Mouse (Mus musculus) gastrocnemius, adult 18-20 months (tissue): ENCODE data around the gene Gaa. TPM values are rescaled to one million over a fixed set of nuclear protein-coding genes. Genes with fewer than 3 reads are reported as not detected.
A peak's percentile ranks its signal among the peaks of the same experiment; 100 is the strongest.
"Not testable (repeated sequence)": the region's sequence is repeated elsewhere in the genome, so short reads cannot be mapped to it uniquely, and the experiment has no call there.

Experiments
- DNase-seq: peaks from one replicate; pipeline ENCODE4 v3.0.0; 2021; ENCODE audit warnings: low spot score
- total RNA-seq, 2 experiments: library from RNA; stranded (reverse); gene quantifications; 2 replicates each; pipeline ENCODE4 v1.2.3; 2021

Gaa gene
- total RNA-seq, 2 experiments from 2014 or later, result 174 to 191 TPM

GRCm38 (mm10) chr11:119250998-119251397, 16.7 kb upstream of the Gaa start:
- DNase-seq, result no peak

DNA sequence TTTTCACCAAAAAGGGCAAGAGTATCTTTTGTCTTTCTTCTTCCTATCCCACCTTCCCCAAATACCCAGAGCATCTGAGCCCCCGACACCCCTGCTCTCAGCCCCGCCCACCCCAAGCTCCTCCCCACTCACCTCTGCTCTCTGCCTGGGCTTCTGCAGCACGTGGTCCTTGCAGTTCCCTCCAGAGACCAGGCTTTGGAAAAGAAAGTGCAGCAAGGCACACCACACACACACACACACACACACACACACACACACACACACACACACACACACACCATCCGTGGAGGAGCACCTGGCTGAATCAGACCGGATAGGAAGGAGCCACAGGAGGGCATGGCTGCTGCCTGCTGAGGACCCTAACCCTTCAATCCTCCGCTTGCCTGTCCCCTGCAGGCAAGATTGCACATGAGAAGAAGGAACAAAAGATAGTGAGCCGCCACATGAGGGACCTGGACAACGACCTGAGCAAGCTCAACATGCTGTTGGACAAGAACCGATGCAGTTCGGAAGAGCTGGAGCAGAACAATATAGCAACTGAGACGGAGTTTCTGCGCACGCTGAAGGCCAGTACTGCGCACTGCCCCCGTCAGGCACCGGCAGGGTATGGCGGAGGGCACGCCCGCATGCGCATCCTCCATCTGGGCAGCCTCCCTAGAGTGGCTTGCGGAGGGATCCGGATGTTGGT, 14.7 kb upstream of the Gaa start:
- no peak for DNase-seq

DNA sequence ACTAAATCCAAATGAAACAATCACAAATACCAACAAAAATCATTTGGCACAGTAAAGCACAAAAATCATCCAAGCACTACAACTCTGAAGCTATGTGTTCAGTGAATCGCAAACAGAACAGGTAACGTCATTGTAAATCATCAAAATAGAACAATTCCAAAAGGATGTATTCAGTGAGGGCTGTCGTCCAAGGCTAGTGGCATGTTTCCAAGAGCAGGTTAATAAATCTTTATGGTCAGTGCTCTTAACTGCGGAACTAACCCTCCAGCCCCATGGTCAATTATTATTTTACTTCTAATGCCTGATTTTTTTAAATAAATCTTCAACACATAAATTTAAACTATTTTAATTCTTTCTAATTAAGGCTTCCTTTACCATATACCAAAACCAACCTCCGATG, 11.1 kb upstream of the Gaa start:
- DNase-seq, result not testable (repeated sequence)

- DNase-seq, result no peak
Observed at GRCm38 (mm10) chr11:119258216-119258571, 9.5 kb upstream of the Gaa start.

DNA sequence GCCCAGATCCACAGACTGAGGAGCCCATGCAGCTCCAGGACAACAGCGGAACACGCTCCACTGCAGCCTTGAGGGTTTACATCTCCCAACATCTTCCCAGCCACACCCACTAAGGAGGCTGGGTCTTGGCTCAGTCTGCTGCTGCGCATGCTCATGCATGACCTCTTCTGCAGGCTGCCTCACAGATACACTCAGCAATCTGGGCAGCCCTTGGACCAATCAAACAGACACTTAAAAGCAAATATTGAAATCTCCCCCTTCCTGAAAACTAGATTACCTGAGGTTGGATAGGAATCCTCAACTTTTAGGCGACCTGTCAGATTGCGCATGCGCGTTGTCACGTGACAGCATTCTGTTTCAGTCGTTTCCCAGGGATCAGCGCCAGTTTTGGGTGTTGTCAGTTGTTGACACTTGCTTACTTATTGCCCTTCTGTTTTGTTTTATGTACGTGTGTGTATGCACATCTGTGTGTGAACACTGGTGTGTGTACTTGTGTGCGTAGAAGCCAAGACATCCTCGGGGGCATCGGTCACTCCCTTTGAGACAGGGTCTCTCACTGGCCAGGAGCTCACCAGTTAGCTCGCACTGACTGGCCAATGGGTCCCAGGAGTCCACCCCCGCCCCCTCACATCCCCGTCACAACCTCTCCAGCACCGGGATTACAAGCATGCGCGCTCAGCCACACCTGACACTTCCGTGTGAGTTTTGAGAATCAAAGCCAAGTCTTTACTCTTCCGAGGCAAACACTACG, 8.9 kb upstream of the Gaa start:
- peak; percentile 62 for DNase-seq

DNA sequence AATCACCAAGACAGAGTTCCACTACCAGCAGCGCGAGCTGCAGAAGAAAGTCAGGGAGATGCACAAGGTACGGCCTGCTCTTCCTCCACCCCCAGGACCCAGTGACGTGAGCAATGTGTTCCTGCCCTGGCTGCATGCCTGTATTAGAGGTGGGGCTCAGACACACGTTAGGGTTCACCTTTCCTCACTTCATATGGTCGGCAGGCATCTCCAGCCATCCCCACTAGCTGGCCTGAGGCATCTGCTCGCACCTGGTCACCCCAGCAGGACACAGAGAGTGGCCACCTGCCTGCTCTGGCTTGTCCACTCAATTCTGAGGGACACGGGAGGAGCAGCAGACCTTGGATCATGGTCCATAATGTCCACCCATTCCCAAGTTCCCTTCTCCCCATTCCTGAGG, 7.7 kb upstream of the Gaa start:
- DNase-seq, result no peak

DNA sequence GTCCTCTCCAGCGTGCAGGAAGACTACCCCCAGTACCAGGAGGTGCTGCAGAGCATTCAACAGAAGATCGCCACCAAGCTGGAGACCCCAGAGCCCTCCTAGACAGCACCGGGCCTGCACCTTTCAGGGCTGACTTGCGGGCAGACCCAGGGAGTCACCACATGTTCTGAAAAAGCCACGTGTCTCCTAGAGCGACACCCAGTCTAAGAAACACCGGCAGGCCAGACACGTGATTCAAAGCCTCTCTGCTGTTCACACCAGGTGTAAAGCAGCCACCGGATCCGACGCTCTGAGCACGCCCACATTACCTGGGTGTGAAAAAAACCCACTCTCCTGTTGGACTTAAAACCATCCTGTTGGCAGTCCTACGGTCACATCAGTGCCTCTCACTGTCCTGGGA, 3.3 kb upstream of the Gaa start:
- no peak for DNase-seq

DNA sequence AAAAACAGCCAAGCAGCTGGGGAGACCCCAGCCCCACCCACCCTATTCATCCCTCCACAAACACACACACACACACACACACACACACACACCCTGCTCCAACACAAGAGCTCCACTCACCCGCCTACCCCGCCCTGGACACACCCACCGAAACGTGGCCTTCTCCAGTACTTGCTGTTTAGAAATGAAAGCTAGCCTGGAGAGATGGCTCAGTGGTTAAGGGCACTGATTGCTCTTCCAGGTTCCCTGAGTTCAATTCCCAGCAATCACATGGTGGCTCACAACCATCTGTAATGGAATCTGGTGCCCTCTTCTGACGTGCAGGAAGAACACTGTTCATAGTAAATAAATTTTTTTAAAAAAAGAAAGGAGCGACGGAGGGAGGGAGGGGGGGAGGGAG, 1.9 kb upstream of the Gaa start:
- no peak for DNase-seq

DNA sequence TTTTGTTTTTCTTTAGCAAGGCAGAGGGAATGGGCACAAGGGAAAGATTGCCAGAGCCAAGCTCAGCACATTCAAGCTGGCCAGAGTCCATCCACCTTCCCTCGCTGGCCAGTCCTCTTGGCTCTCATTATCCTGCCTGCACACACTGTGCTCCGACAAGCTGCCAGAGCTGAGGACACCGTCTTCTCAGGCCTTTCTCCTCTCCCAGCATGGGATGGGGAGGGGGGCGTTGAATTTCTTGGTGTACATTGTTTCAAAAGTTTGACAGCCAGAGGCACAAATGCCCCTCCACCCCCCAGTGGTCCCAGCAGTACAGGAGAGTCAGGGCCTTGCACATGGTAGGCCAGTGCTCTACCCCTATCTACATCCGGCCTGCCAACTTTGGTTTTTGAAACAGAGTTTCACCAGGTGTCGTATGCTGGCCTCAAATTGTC, 429 bp upstream of the Gaa start:
- DNase-seq, result peak; percentile 69

GRCm38 (mm10) chr11:119268557-119269195, 989 bp downstream of the Gaa start:
- DNase-seq, result no peak

DNA sequence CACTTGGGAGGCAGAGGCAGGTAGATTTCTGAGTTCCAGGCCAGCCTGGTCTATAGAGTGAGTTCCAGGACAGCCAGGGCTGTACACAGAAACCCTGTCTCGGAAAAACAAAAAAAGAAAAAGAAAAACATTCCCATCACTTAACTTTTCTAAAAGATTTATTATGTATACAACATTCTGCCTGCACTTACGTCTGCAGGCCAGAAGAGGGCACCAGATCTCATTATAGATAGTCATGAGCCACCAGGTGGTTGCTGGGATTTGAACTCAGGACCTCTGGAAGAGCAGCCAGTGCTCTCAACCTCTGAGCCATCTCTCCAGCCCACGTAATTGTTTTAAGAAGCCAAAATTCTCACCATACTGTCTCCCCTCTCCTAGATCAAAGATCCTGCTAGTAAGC, 4.8 kb downstream of the Gaa start:
- not testable (repeated sequence) for DNase-seq

DNA sequence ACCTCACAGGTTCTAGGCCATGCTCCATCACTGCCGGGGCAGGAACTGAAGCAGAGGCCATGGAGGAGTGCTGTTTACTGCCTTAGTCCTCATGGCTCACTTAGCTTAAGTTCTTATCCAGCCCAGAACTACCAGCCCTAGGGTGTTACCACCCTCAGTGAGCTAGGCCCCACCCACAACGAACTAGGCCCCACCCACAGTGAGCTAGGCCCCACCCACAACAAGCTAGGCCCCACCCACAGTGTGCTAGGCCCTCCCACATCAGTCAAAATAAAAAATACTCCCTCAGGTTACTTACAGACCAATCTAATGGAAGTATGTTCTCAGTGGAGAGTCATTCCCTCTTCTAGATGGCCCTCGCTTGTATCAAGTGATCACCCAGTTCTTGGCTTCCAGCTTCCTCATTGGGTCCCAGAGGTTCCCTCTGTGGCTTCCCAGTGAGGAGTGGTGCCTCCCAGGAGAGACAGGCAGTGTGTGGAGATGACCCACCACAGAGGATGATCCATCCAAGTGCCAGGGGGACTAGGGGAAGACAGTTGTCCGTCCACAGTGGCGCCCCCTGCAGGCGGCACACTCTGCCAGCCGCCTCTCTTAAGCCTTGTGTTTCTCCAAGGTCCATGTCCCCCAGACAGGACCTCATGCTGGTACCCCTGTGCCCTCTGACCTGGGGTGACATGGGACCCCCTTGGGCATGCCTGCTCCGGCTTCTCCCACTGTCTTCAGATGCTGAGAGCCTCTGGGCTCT, 5.7 kb downstream of the Gaa start:
- DNase-seq, result no peak

GRCm38 (mm10) chr11:119281030-119281429, 13.3 kb downstream of the Gaa start:
- DNase-seq, result no peak

GRCm38 (mm10) chr11:119285791-119286527, 18.3 kb downstream of the Gaa start:
- DNase-seq, result peak; percentile 29

DNA sequence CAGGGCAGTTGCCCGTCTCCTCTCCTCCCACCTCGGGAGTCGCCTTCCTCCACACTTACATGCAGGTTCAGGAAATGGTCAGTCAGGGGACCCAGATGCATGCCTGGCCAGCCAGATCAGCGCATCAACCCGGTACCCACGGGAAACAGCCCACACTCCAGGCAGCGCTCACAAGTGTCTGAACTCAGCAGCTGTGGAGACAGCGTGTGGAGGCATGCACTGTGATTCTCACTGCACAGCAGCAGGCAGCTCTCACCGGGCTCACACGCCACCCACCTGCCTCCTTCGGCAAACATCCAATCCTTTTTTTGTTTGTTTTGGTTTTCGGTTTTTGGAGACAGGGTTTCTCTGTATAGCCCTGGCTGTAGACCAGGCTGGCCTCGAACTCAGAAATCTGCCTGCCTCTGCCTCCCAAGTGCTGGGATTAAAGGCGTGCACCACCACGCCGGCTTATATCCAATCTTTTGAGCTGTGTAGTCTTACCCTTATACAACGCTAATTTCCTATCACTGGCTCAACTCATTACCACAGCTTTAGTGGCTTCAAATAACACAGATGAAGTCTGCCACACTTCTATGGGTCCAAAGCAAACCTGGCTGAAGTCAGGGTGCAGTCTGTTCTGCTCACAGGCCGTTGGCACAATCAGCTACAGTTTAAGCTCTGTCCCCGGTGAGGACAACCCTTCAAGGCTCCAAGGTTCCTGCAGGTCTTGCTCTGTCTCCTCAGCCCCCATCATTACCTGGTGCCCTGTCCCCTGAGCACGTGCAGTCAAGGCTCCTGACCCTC, 19.7 kb downstream of the Gaa start:
- DNase-seq, result no peak

GRCm38 (mm10) chr11:119292861-119293260, 25.2 kb downstream of the Gaa start:
- DNase-seq, result not testable (repeated sequence)

DNA sequence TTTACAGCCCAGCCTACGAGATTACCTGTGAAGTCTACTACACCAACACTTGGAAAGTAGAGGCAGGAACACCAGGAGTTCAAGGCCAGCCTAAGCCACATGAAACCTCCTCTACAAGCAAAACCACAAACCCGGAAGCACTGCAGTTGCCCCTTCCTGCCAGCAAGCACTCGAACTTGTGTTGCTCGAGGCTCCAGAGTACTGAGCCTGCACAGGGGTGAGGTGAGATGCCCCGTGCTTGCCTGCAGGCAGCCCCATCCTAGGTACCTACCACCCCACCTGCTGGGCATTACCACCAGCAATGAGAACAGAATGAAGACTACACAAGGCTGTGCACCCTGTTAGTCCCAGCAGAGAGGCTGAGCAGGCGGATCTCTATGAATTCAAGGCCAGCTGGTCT, 30.3 kb downstream of the Gaa start:
- no peak for DNase-seq

- DNase-seq, result no peak
Observed at GRCm38 (mm10) chr11:119298917-119299316, 31.2 kb downstream of the Gaa start.

GRCm38 (mm10) chr11:119299391-119300245, 31.9 kb downstream of the Gaa start, which contains the start of gene Eif4a3:
Gene Eif4a3 (minus strand): TSS chr11:119300089.
- DNase-seq, result peak; percentile 95
